Mouse (Mus musculus) embryonic facial prominence, embryonic 13.5 days (tissue): ENCODE measurements around the gene Mipol1. TPM values are rescaled to one million over a fixed set of nuclear protein-coding genes. Genes with fewer than 3 reads are reported as not detected.

Source experiments
- ATAC-seq: fragments of 200-750 bp; cut with Nextera tagmentation; 2 replicates; pipeline ENCODE4 v1.8.0; 2017; ENCODE audit warnings: low read depth; ENCODE audit not compliant: insufficient number of reproducible peaks, insufficient read depth, low FRiP score, low TSS enrichment
- H3K27ac ChIP-seq: fragments of 300-500 bp; sonication (generic); 2 replicates; pipeline ENCODE4 v1.5.1; 2015; ENCODE audit warnings: moderate library complexity, mild to moderate bottlenecking, inconsistent platforms
- H3K27me3 ChIP-seq: fragments of 300-500 bp; sonication (generic); 2 replicates; pipeline ENCODE4 v1.6.1; 2015; ENCODE audit warnings: mild to moderate bottlenecking, inconsistent platforms
- H3K36me3 ChIP-seq: fragments of 300-500 bp; sonication (generic); 2 replicates; pipeline ENCODE4 v1.6.1; 2015; ENCODE audit warnings: mild to moderate bottlenecking, inconsistent platforms
- H3K4me1 ChIP-seq: fragments of 300-500 bp; sonication (generic); 2 replicates; pipeline ENCODE4 v1.6.1; 2015; ENCODE audit warnings: inconsistent platforms
- H3K4me2 ChIP-seq: fragments of 300-500 bp; sonication (generic); 2 replicates; pipeline ENCODE4 v1.6.1; 2015; ENCODE audit warnings: moderate library complexity, mild to moderate bottlenecking, inconsistent platforms
- H3K4me3 ChIP-seq: fragments of 300-500 bp; sonication (generic); 2 replicates; pipeline ENCODE4 v1.5.1; 2015; ENCODE audit warnings: mild to moderate bottlenecking, inconsistent platforms
- H3K9ac ChIP-seq: fragments of 300-500 bp; sonication (generic); 2 replicates; pipeline ENCODE4 v1.6.1; 2015; ENCODE audit warnings: mild to moderate bottlenecking, inconsistent platforms
- H3K9me3 ChIP-seq: fragments of 300-500 bp; sonication (generic); 2 replicates; pipeline ENCODE4 v1.6.1; 2016; ENCODE audit warnings: inconsistent platforms
- WGBS: fragments of 180-500 bp; shearing (Covaris S2); methylation state at CpG from one replicate; pipeline ENCODE4 v1.1.7; 2015; ENCODE audit warnings: mixed read lengths; 5-methylcytosine and 5-hydroxymethylcytosine counted together
- polyA plus RNA-seq: library from polyadenylated mRNA; unstranded; fragments of >200 nt; fragmentation: Nextera tagmentation; extraction: Ambion mirVana; gene quantifications from 2 replicates; pipeline ENCODE4 v1.2.1, GENCODE M21; 2015

The Mipol1 gene
- polyA plus RNA-seq, 1 experiment from 2014 or later: 9.1 TPM

- no peak for ATAC-seq
- no peak overlapping the region for H3K4me3 ChIP-seq
Measured at GRCm38 (mm10) chr12:57536056-57536908, 306.1 kb downstream of the Mipol1 start.

GRCm38 (mm10) chr12:57536909-57537670 is 306.9 kb downstream of the Mipol1 start:
- Histone ChIP-seq H3K4me3 (no peak overlapping the region), H3K36me3 (no peaks in the 10 kb centered on the region), H3K4me2 (no peak overlapping the region), H3K4me1 (peaks cover 13% of the 10 kb centered on the region), H3K9ac (no peak overlapping the region), H3K27me3 (peaks cover 91% of the 10 kb centered on the region), H3K27ac (no peak overlapping the region), H3K9me3 (no peaks in the 10 kb centered on the region)
- no peak for ATAC-seq
- 4% methylated on average over 11 of the region's 11 CpGs for WGBS

More at GRCm38 (mm10) chr12:57536056-57536908, 306.1 kb downstream of the Mipol1 start:
- WGBS: 2% methylated on average over 25 of the region's 25 CpGs
- Histone ChIP-seq H3K36me3 (no peaks in the 10 kb centered on the region), H3K4me1 (peaks cover 13% of the 10 kb centered on the region), H3K27me3 (peaks cover 91% of the 10 kb centered on the region), H3K9ac (no peak overlapping the region), H3K9me3 (no peaks in the 10 kb centered on the region), H3K4me2 (no peak overlapping the region), H3K27ac (no peak overlapping the region)

GRCm38 (mm10) chr12:57537791-57538587 is 307.8 kb downstream of the Mipol1 start:
- Histone ChIP-seq H3K9me3 (no peaks in the 10 kb centered on the region), H3K4me2 (peak overlapping the region; percentile 55), H3K4me3 (peak overlapping the region; percentile 31), H3K9ac (no peak overlapping the region), H3K4me1 (peaks cover 22% of the 10 kb centered on the region), H3K27me3 (peaks cover 91% of the 10 kb centered on the region), H3K36me3 (no peaks in the 10 kb centered on the region), H3K27ac (no peak overlapping the region)
- WGBS: 2% methylated on average over 21 of the region's 21 CpGs
- no peak for ATAC-seq

GRCm38 (mm10) chr12:57538588-57539550 is 308.6 kb downstream of the Mipol1 start:
- no peaks in the 10 kb centered on the region for H3K36me3 ChIP-seq
- H3K9ac ChIP-seq: no peak overlapping the region; the same call in 1 of the 2 replicates
- ATAC-seq: no peak
- no peak overlapping the region for H3K27ac ChIP-seq
- H3K4me3 ChIP-seq: peak overlapping the region; percentile 31
- no peaks in the 10 kb centered on the region for H3K9me3 ChIP-seq
- peaks cover 25% of the 10 kb centered on the region for H3K4me1 ChIP-seq
- 1% methylated on average over 63 of the region's 63 CpGs for WGBS
- peaks cover 91% of the 10 kb centered on the region for H3K27me3 ChIP-seq
- peak overlapping the region; percentile 55 for H3K4me2 ChIP-seq

GRCm38 (mm10) chr12:57539551-57539985 is 309.3 kb downstream of the Mipol1 start:
- H3K4me2 ChIP-seq: 0 out of 2 replicates have a peak overlapping the region, but pooled peaks have one; percentile 55
- peaks cover 91% of the 10 kb centered on the region for H3K27me3 ChIP-seq
- H3K4me1 ChIP-seq: peaks cover 25% of the 10 kb centered on the region
- H3K27ac ChIP-seq: no peak overlapping the region
- no peak overlapping the region for H3K4me3 ChIP-seq
- ATAC-seq: no peak
- H3K9ac ChIP-seq: no peak overlapping the region
- H3K9me3 ChIP-seq: no peaks in the 10 kb centered on the region
- H3K36me3 ChIP-seq: no peaks in the 10 kb centered on the region
- WGBS: 2% methylated on average over 10 of the region's 10 CpGs

- ATAC-seq: no peak
- Histone ChIP-seq H3K9me3 (no peaks in the 10 kb centered on the region), H3K4me2 (no peak overlapping the region), H3K4me3 (no peak overlapping the region), H3K9ac (no peak overlapping the region), H3K36me3 (no peaks in the 10 kb centered on the region), H3K4me1 (peaks cover 31% of the 10 kb centered on the region), H3K27me3 (peaks cover 91% of the 10 kb centered on the region), H3K27ac (no peak overlapping the region)
- 7% methylated on average over 6 of the region's 6 CpGs for WGBS
Measured at GRCm38 (mm10) chr12:57541118-57541517, 310.9 kb downstream of the Mipol1 start.

GRCm38 (mm10) chr12:57541931-57542745 is 311.9 kb downstream of the Mipol1 start:
- ATAC-seq: no peak
- 2% methylated on average over 46 of the region's 46 CpGs for WGBS
- H3K4me2 ChIP-seq: peak overlapping the region; percentile 43
- peaks cover 91% of the 10 kb centered on the region for H3K27me3 ChIP-seq
- peaks cover 36% of the 10 kb centered on the region for H3K4me1 ChIP-seq
- H3K9ac ChIP-seq: peak overlapping the region; percentile 36
- no peaks in the 10 kb centered on the region for H3K36me3 ChIP-seq
- H3K4me3 ChIP-seq: peak overlapping the region; percentile 27
- H3K27ac ChIP-seq: no peak overlapping the region
- no peaks in the 10 kb centered on the region for H3K9me3 ChIP-seq

GRCm38 (mm10) chr12:57542746-57543626 is 312.8 kb downstream of the Mipol1 start:
- peak overlapping the region; percentile 27 for H3K4me3 ChIP-seq
- 2% methylated on average over 63 of the region's 63 CpGs for WGBS

GRCm38 (mm10) chr12:57543627-57543991 is 313.4 kb downstream of the Mipol1 start:
- Histone ChIP-seq H3K4me1 (peaks cover 32% of the 10 kb centered on the region), H3K27ac (no peak overlapping the region), H3K4me3 (peak overlapping the region; percentile 27), H3K4me2 (peak overlapping the region; percentile 43; the same call in 1 of the 2 replicates), H3K36me3 (no peaks in the 10 kb centered on the region), H3K9ac (no peak overlapping the region), H3K27me3 (peaks cover 96% of the 10 kb centered on the region), H3K9me3 (no peaks in the 10 kb centered on the region)
- ATAC-seq: no peak
- WGBS: 2% methylated on average over 10 of the region's 10 CpGs

More at GRCm38 (mm10) chr12:57542746-57543626, 312.8 kb downstream of the Mipol1 start:
- Histone ChIP-seq H3K27me3 (peaks cover 96% of the 10 kb centered on the region), H3K9ac (peak overlapping the region; percentile 36), H3K4me1 (peaks cover 36% of the 10 kb centered on the region), H3K27ac (no peak overlapping the region), H3K4me2 (peak overlapping the region; percentile 43), H3K9me3 (no peaks in the 10 kb centered on the region), H3K36me3 (no peaks in the 10 kb centered on the region)
- no peak for ATAC-seq
